Mouse (Mus musculus): Measurements from ENCODE around the gene Egfl6. TPM values are rescaled to one million over a fixed set of nuclear protein-coding genes. Genes with fewer than 3 reads are reported as not detected.
A peak's percentile ranks its signal among the peaks of the same experiment; 100 is the strongest.
"Not testable (repeated sequence)": the region's sequence is repeated elsewhere in the genome, so short reads cannot be mapped to it uniquely, and the experiment has no call there.

The Egfl6 gene
- total RNA-seq, 1 experiment, result 1.6 TPM

DNA sequence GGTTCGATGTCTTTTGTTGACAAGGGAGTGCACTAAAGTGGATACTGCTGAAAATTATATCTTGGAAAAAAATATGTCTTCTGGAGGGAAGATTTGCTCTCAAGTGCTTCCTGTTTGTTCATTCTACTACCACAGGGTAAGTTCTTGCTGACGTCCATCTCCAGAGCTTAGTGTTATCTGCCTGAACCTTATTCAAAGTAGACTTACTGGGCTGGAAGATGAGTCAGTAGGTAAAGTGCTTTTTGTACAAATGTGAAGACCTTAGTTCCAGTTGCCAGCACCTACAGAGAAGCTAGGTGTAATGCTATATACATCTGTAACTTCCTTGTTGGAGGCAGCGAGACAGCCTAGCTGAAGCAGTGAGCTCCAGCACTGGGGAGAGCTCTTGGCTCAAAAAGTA lies 69.6 kb downstream of the Egfl6 start:
- DNase-seq (ENCODE audit: low read depth, low spot score), result no peak
- Histone ChIP-seq H3K4me3 (ENCODE audit: insufficient read depth in 1 of 2, low read depth in 1 of 2, low read length in 2 of 2, poor library complexity in 1 of 2, severe bottlenecking in 1 of 2) (no peak overlapping the region), H3K9me3 (ENCODE audit: control insufficient read depth, insufficient read depth, low read depth, low read length) (no peaks in the 10 kb centered on the region), H3K36me3 (ENCODE audit: control insufficient read depth, insufficient read depth, low read length, poor library complexity, severe bottlenecking) (no peaks in the 10 kb centered on the region), H3K27ac (ENCODE audit: insufficient read depth, low read depth, low read length, poor library complexity, severe bottlenecking) (no peak overlapping the region), H3K4me1 (ENCODE audit: control insufficient read depth in 2 of 2, insufficient read depth in 2 of 2, low read length in 2 of 2, poor library complexity in 1 of 2) (peaks cover 0 to 2% of the 10 kb centered on the region in 2 experiments; a peak in 1 of 4 replicates), H3K9ac (ENCODE audit: insufficient read depth, low read depth, low read length, poor library complexity, severe bottlenecking) (no peak overlapping the region)
- in situ Hi-C loops (cut with MboI; ENCODE audit: low sequenced_read_pairs in 2 of 2, unreplicated experiment in 2 of 2), result no loop called here
- TF ChIP-seq CHD2 (IDR thresholded peaks at IDR 0.05; ENCODE audit: low read depth, low read length), result no peak
- TF ChIP-seq ZC3H11A (IDR thresholded peaks at IDR 0.05; ENCODE audit: borderline replicate concordance, low read depth, low read length), result no peak
- no peak for TF ChIP-seq MAFK (IDR thresholded peaks at IDR 0.05; ENCODE audit: insufficient read depth, low read depth, low read length)
- TF ChIP-seq HCFC1 (IDR thresholded peaks at IDR 0.05; ENCODE audit: borderline replicate concordance, insufficient read depth, low read length), result no peak
- TF ChIP-seq ZNF384 (IDR thresholded peaks at IDR 0.05; ENCODE audit: low read depth, low read length), result no peak

GRCm38 (mm10) chrX:166514035-166514434 lies 71.5 kb downstream of the Egfl6 start:
- H3K4me1 ChIP-seq (ENCODE audit: control insufficient read depth in 2 of 2, insufficient read depth in 2 of 2, low read length in 2 of 2, poor library complexity in 1 of 2); H3K27ac ChIP-seq (ENCODE audit: insufficient read depth, low read depth, low read length, poor library complexity, severe bottlenecking); in situ Hi-C loops (cut with MboI; ENCODE audit: low sequenced_read_pairs in 2 of 2, unreplicated experiment in 2 of 2); H3K36me3 ChIP-seq (ENCODE audit: control insufficient read depth, insufficient read depth, low read length, poor library complexity, severe bottlenecking); H3K9me3 ChIP-seq (ENCODE audit: control insufficient read depth, insufficient read depth, low read depth, low read length); H3K4me3 ChIP-seq (ENCODE audit: insufficient read depth in 1 of 2, low read depth in 1 of 2, low read length in 2 of 2, poor library complexity in 1 of 2, severe bottlenecking in 1 of 2); H3K9ac ChIP-seq (ENCODE audit: insufficient read depth, low read depth, low read length, poor library complexity, severe bottlenecking); DNase-seq (ENCODE audit: low read depth, low spot score): not testable (repeated sequence)
- TF ChIP-seq CHD2 (IDR thresholded peaks at IDR 0.05; ENCODE audit: low read depth, low read length), result peak; percentile 56; the same call in 1 of the 2 replicates

DNA sequence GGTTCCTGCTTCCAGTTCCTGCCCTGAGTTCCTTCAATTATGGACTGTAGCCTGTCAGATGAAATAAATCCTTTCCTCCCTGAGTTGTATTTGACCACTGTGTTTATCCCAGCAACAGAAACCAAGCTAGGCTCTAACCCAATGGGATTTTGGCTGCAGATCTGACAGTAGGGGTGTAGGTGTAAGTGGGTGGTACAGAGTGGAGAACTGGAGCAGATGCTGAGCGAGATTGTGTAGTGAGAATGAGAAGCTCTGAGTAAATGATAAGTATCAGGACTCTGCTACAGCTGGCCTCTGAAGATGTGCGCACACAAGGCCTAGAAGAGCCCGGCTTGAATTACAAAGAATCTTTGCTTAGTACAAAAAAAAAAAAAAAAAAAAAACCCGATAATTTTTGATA lies 73.4 kb downstream of the Egfl6 start:
- H3K36me3 ChIP-seq (ENCODE audit: control insufficient read depth, insufficient read depth, low read length, poor library complexity, severe bottlenecking), result no peaks in the 10 kb centered on the region
- in situ Hi-C loops (cut with MboI; ENCODE audit: low sequenced_read_pairs in 2 of 2, unreplicated experiment in 2 of 2), result no loop called here
- H3K9ac ChIP-seq (ENCODE audit: insufficient read depth, low read depth, low read length, poor library complexity, severe bottlenecking), result peak overlapping the region; percentile 37; the same call in 1 of the 2 replicates
- H3K27ac ChIP-seq (ENCODE audit: insufficient read depth, low read depth, low read length, poor library complexity, severe bottlenecking), result no peak overlapping the region
- H3K4me3 ChIP-seq (ENCODE audit: insufficient read depth in 1 of 2, low read depth in 1 of 2, low read length in 2 of 2, poor library complexity in 1 of 2, severe bottlenecking in 1 of 2), result no peak overlapping the region
- TF ChIP-seq HCFC1 (IDR thresholded peaks at IDR 0.05; ENCODE audit: borderline replicate concordance, insufficient read depth, low read length), result no peak
- no peak for TF ChIP-seq MAFK (IDR thresholded peaks at IDR 0.05; ENCODE audit: insufficient read depth, low read depth, low read length)
- no peak for TF ChIP-seq ZNF384 (IDR thresholded peaks at IDR 0.05; ENCODE audit: low read depth, low read length)
- no peak for TF ChIP-seq CHD2 (IDR thresholded peaks at IDR 0.05; ENCODE audit: low read depth, low read length)
- no peak for TF ChIP-seq ZC3H11A (IDR thresholded peaks at IDR 0.05; ENCODE audit: borderline replicate concordance, low read depth, low read length)
- H3K4me1 ChIP-seq (ENCODE audit: control insufficient read depth in 2 of 2, insufficient read depth in 2 of 2, low read length in 2 of 2, poor library complexity in 1 of 2), result peaks cover 0 to 3% of the 10 kb centered on the region in 2 experiments; a peak in 1 of 4 replicates
- DNase-seq (ENCODE audit: low read depth, low spot score), result no peak
- H3K9me3 ChIP-seq (ENCODE audit: control insufficient read depth, insufficient read depth, low read depth, low read length), result no peaks in the 10 kb centered on the region

DNA sequence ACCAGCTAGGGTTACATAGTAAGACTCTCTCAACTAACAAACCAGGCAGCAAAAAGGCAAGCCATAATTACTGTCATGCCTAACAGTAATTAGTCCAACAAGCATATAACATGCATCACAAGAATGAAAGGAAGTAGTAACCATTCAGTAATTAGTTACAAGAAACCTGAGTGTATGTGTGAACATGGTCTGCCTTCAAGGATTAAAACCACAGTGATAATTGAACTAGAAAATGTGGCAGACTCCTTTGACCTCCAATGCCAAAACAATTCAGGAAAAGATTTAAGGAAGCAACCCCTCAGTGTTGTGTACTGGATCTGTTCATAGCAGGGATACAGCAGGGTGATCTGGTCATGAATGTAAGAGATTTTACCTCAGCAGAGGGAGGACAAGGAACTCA lies 74.4 kb downstream of the Egfl6 start:
- Histone ChIP-seq H3K36me3 (ENCODE audit: control insufficient read depth, insufficient read depth, low read length, poor library complexity, severe bottlenecking) (no peaks in the 10 kb centered on the region), H3K9me3 (ENCODE audit: control insufficient read depth, insufficient read depth, low read depth, low read length) (no peaks in the 10 kb centered on the region), H3K9ac (ENCODE audit: insufficient read depth, low read depth, low read length, poor library complexity, severe bottlenecking) (no peak overlapping the region), H3K27ac (ENCODE audit: insufficient read depth, low read depth, low read length, poor library complexity, severe bottlenecking) (no peak overlapping the region), H3K4me1 (ENCODE audit: control insufficient read depth in 2 of 2, insufficient read depth in 2 of 2, low read length in 2 of 2, poor library complexity in 1 of 2) (peaks cover 0 to 3% of the 10 kb centered on the region in 2 experiments; a peak in 1 of 4 replicates), H3K4me3 (ENCODE audit: insufficient read depth in 1 of 2, low read depth in 1 of 2, low read length in 2 of 2, poor library complexity in 1 of 2, severe bottlenecking in 1 of 2) (peak overlapping the region in 1 of 2 experiments; percentile 63; a peak in 1 of 4 replicates)
- no peak for TF ChIP-seq ZC3H11A (IDR thresholded peaks at IDR 0.05; ENCODE audit: borderline replicate concordance, low read depth, low read length)
- TF ChIP-seq ZNF384 (IDR thresholded peaks at IDR 0.05; ENCODE audit: low read depth, low read length), result no peak
- no peak for TF ChIP-seq HCFC1 (IDR thresholded peaks at IDR 0.05; ENCODE audit: borderline replicate concordance, insufficient read depth, low read length)
- no peak for TF ChIP-seq CHD2 (IDR thresholded peaks at IDR 0.05; ENCODE audit: low read depth, low read length)
- TF ChIP-seq MAFK (IDR thresholded peaks at IDR 0.05; ENCODE audit: insufficient read depth, low read depth, low read length), result no peak
- DNase-seq (ENCODE audit: low read depth, low spot score), result no peak
- in situ Hi-C loops (cut with MboI; ENCODE audit: low sequenced_read_pairs in 2 of 2, unreplicated experiment in 2 of 2), result no loop called here

Measured in ES-E14 (cell line).